Mouse (Mus musculus): ENCODE data around the gene Dbil5. TPM values are rescaled to one million over a fixed set of nuclear protein-coding genes. Genes with fewer than 3 reads are reported as not detected.
"Not testable (repeated sequence)": the region's sequence is repeated elsewhere in the genome, so short reads cannot be mapped to it uniquely, and the experiment has no call there.

The Dbil5 gene
- polyA plus RNA-seq, 1 experiment from 2014 or later = not detected

DNA sequence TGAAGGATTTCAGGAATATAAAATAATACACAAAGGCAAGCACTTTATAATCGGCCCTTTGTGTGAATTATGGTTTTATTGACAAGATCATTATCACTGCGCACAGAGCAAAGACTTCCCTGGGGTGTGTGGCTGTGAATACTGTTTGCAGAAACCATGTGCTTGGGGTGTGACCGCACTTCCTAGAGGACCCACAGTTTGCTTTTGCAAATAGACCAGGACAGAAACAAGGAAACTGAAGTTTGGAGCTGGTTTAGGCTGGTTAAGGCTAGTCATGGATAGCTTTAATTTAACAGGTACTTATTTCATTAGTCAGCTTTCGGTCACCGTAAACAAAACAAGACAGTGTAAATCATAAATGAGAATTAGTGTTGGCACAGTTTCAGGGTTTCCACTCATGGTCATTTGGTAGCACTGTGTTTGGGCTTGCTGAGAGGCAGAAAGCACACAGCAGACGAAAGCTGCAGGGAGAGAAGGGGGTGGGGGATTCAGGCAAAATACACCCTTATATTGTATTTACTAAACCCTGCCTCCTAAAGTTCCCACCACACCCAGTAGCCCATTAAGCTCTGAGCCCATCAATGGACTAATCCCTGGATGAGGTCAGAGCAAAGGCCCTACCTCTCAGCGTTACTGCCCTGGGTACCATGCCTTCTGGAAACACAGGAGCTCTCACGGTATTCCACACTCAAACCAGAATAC, 21.0 kb upstream of the Dbil5 start:
- WGBS = 56% methylated on average over 8 of the region's 8 CpGs

GRCm38 (mm10) chr11:76196977-76197469, 20.4 kb upstream of the Dbil5 start:
- H3K36me3 ChIP-seq (ENCODE audit: control insufficient read depth, insufficient read depth, low read length) = no peaks in the 10 kb centered on the region
- no peak overlapping the region for H3K4me2 ChIP-seq (ENCODE audit: low read depth, low read length)
- H3K4me1 ChIP-seq (ENCODE audit: control insufficient read depth, insufficient read depth, low read length) = peaks cover 4% of the 10 kb centered on the region; the same call in 1 of the 2 replicates
- no peaks in the 10 kb centered on the region for H3K9me3 ChIP-seq (ENCODE audit: control insufficient read depth, low read length)
- no peaks in the 10 kb centered on the region for H3K27me3 ChIP-seq (ENCODE audit: control insufficient read depth, insufficient read depth, low read length)
- ATAC-seq (ENCODE audit: low read depth) = no peak
- 54% methylated on average over 8 of the region's 8 CpGs for WGBS
- H3K9ac ChIP-seq (replicated peaks; ENCODE audit: low read depth, low read length) = no peak overlapping the region
- H3K4me3 ChIP-seq (ENCODE audit: low read depth, low read length) = no peak overlapping the region
- no peak overlapping the region for H3K27ac ChIP-seq (ENCODE audit: low read depth, low read length)

More for the DNA sequence above, 21.0 kb upstream of the Dbil5 start:
- Histone ChIP-seq H3K27me3 (ENCODE audit: control insufficient read depth, insufficient read depth, low read length) (no peaks in the 10 kb centered on the region), H3K9ac (replicated peaks; ENCODE audit: low read depth, low read length) (no peak overlapping the region), H3K27ac (ENCODE audit: low read depth, low read length) (no peak overlapping the region), H3K4me2 (ENCODE audit: low read depth, low read length) (no peak overlapping the region), H3K9me3 (ENCODE audit: control insufficient read depth, low read length) (no peaks in the 10 kb centered on the region), H3K36me3 (ENCODE audit: control insufficient read depth, insufficient read depth, low read length) (no peaks in the 10 kb centered on the region), H3K4me3 (ENCODE audit: low read depth, low read length) (no peak overlapping the region), H3K4me1 (ENCODE audit: control insufficient read depth, insufficient read depth, low read length) (peaks cover 2% of the 10 kb centered on the region; the same call in 1 of the 2 replicates)
- ATAC-seq (ENCODE audit: low read depth) = no peak

- Histone ChIP-seq H3K4me2 (ENCODE audit: low read depth, low read length) (peak overlapping the region; percentile 72), H3K4me3 (ENCODE audit: low read depth, low read length) (peak overlapping the region; percentile 76), H3K36me3 (ENCODE audit: control insufficient read depth, insufficient read depth, low read length) (0 out of 2 replicates have a peak, but pooled peaks cover 4% of the 10 kb centered on the region), H3K4me1 (ENCODE audit: control insufficient read depth, insufficient read depth, low read length) (peaks cover 11% of the 10 kb centered on the region), H3K27ac (ENCODE audit: low read depth, low read length) (peak overlapping the region; percentile 63), H3K27me3 (ENCODE audit: control insufficient read depth, insufficient read depth, low read length) (no peaks in the 10 kb centered on the region; the same call in 1 of the 2 replicates), H3K9ac (replicated peaks; ENCODE audit: low read depth, low read length) (peak overlapping the region; percentile 90), H3K9me3 (ENCODE audit: control insufficient read depth, low read length) (no peaks in the 10 kb centered on the region)
- under 1% methylated on average over 63 of the region's 90 CpGs for WGBS
- peak; percentile 99 for ATAC-seq (ENCODE audit: low read depth)
Observed at GRCm38 (mm10) chr11:76201761-76202674, 15.4 kb upstream of the Dbil5 start.

GRCm38 (mm10) chr11:76206793-76207192, 10.6 kb upstream of the Dbil5 start:
- WGBS = 93% methylated on average over 5 of the region's 5 CpGs
- no peaks in the 10 kb centered on the region for H3K9me3 ChIP-seq (ENCODE audit: control insufficient read depth, low read length)
- H3K27me3 ChIP-seq (ENCODE audit: control insufficient read depth, insufficient read depth, low read length) = no peaks in the 10 kb centered on the region; the same call in 1 of the 2 replicates
- H3K36me3 ChIP-seq (ENCODE audit: control insufficient read depth, insufficient read depth, low read length) = peaks cover 12% of the 10 kb centered on the region
- H3K4me3 ChIP-seq (ENCODE audit: low read depth, low read length) = no peak overlapping the region
- no peak for ATAC-seq (ENCODE audit: low read depth)
- no peak overlapping the region for H3K27ac ChIP-seq (ENCODE audit: low read depth, low read length)
- H3K9ac ChIP-seq (replicated peaks; ENCODE audit: low read depth, low read length) = no peak overlapping the region
- no peak overlapping the region for H3K4me2 ChIP-seq (ENCODE audit: low read depth, low read length)
- peaks cover 7% of the 10 kb centered on the region for H3K4me1 ChIP-seq (ENCODE audit: control insufficient read depth, insufficient read depth, low read length)

- Histone ChIP-seq H3K4me2 (ENCODE audit: low read depth, low read length) (no peak overlapping the region), H3K4me3 (ENCODE audit: low read depth, low read length) (no peak overlapping the region), H3K36me3 (ENCODE audit: control insufficient read depth, insufficient read depth, low read length) (peaks cover 24% of the 10 kb centered on the region), H3K9me3 (ENCODE audit: control insufficient read depth, low read length) (no peaks in the 10 kb centered on the region), H3K27me3 (ENCODE audit: control insufficient read depth, insufficient read depth, low read length) (no peaks in the 10 kb centered on the region), H3K4me1 (ENCODE audit: control insufficient read depth, insufficient read depth, low read length) (no peaks in the 10 kb centered on the region), H3K9ac (replicated peaks; ENCODE audit: low read depth, low read length) (no peak overlapping the region), H3K27ac (ENCODE audit: low read depth, low read length) (no peak overlapping the region)
- WGBS = 89% methylated on average over 13 of the region's 13 CpGs
- ATAC-seq (ENCODE audit: low read depth) = no peak
Observed at GRCm38 (mm10) chr11:76210228-76210985, 7.0 kb upstream of the Dbil5 start.

DNA sequence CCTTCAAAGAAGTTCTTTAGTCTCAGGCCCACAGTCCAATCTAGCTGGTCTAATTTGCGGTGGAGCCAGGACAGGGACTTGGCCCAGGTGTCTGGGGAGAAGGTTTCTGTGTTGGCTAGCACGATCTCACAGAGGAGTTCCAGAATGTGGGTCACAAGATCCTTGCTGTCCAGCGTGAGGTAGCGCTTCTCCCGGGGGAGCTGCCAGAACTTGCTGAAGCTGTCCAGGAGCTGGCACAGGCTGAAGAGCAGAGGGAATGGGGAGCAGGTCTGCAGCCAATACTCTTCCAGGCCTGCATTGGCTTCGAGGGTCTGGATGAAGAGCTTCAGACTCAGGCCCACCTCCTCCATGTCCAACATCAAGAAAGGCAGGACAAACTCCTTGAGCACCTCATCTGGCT, 5.8 kb upstream of the Dbil5 start:
- not testable (repeated sequence) for H3K27me3 ChIP-seq (ENCODE audit: control insufficient read depth, insufficient read depth, low read length); ATAC-seq (ENCODE audit: low read depth); H3K4me1 ChIP-seq (ENCODE audit: control insufficient read depth, insufficient read depth, low read length); H3K4me3 ChIP-seq (ENCODE audit: low read depth, low read length); H3K4me2 ChIP-seq (ENCODE audit: low read depth, low read length); H3K9ac ChIP-seq (replicated peaks; ENCODE audit: low read depth, low read length); H3K9me3 ChIP-seq (ENCODE audit: control insufficient read depth, low read length); H3K27ac ChIP-seq (ENCODE audit: low read depth, low read length)
- WGBS = 92% methylated on average over 5 of the region's 6 CpGs
- H3K36me3 ChIP-seq (ENCODE audit: control insufficient read depth, insufficient read depth, low read length) = peaks cover 24% of the 10 kb centered on the region

DNA sequence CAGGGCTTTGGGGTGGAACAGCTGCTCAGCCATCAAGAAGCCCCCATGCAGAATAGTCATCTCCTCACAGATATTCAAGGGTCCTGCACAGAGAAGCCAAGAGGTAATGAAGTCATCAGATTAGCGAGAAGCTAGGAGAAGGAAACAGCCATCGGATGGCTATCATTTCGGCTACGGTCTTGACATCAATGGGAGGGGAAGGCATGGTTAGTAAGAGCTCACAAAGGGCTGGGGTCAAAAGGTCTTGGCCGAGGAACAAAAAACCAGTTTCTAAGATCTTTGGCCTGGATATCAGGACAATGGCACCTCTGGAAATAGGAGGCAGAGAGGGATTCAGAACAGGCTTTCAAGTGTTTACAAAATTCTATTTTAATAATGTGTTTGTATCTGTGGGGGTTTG, 3.6 kb upstream of the Dbil5 start:
- no peak for ATAC-seq (ENCODE audit: low read depth)
- Histone ChIP-seq H3K9ac (replicated peaks; ENCODE audit: low read depth, low read length) (no peak overlapping the region), H3K4me2 (ENCODE audit: low read depth, low read length) (no peak overlapping the region), H3K36me3 (ENCODE audit: control insufficient read depth, insufficient read depth, low read length) (peaks cover 14% of the 10 kb centered on the region), H3K27me3 (ENCODE audit: control insufficient read depth, insufficient read depth, low read length) (no peaks in the 10 kb centered on the region), H3K9me3 (ENCODE audit: control insufficient read depth, low read length) (no peaks in the 10 kb centered on the region), H3K4me3 (ENCODE audit: low read depth, low read length) (no peak overlapping the region), H3K27ac (ENCODE audit: low read depth, low read length) (no peak overlapping the region), H3K4me1 (ENCODE audit: control insufficient read depth, insufficient read depth, low read length) (peaks cover 8% of the 10 kb centered on the region; the same call in 1 of the 2 replicates)
- WGBS = 20% methylated on average over 5 of the region's 5 CpGs

DNA sequence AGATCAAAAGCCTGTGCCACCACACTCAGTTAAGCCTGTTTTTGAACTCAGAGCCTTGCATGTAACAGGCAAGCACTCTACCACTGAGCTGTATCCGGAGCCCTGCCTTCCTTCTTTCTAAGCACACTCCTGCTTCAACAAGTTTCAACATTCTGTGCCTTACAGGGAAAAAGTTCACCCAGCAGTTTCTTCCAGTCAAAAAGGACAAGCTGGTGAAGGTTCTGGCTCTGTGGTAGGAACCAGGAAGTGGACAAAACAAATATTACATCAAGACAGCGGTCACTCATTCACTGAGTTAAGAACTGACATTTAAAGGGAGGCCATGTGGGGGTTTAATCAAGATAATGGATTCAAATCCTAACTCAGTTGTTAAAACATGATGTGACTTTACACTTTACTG, 2.4 kb upstream of the Dbil5 start:
- Histone ChIP-seq H3K9me3 (ENCODE audit: control insufficient read depth, low read length) (no peaks in the 10 kb centered on the region), H3K9ac (replicated peaks; ENCODE audit: low read depth, low read length) (no peak overlapping the region), H3K4me2 (ENCODE audit: low read depth, low read length) (no peak overlapping the region), H3K27ac (ENCODE audit: low read depth, low read length) (no peak overlapping the region), H3K27me3 (ENCODE audit: control insufficient read depth, insufficient read depth, low read length) (no peaks in the 10 kb centered on the region), H3K36me3 (ENCODE audit: control insufficient read depth, insufficient read depth, low read length) (peaks cover 12% of the 10 kb centered on the region; the same call in 1 of the 2 replicates), H3K4me1 (ENCODE audit: control insufficient read depth, insufficient read depth, low read length) (peaks cover 8% of the 10 kb centered on the region; the same call in 1 of the 2 replicates), H3K4me3 (ENCODE audit: low read depth, low read length) (no peak overlapping the region)
- WGBS = 100% methylated on average over 2 of the region's 2 CpGs
- ATAC-seq (ENCODE audit: low read depth) = no peak
